Mouse (Mus musculus): Measurements from ENCODE around the gene Vrtn. TPM values are rescaled to one million over a fixed set of nuclear protein-coding genes. Genes with fewer than 3 reads are reported as not detected.

The Vrtn gene
- polyA plus RNA-seq, 1 experiment from 2014 or later, result not detected

- H3K4me1 ChIP-seq (ENCODE audit: control insufficient read depth, insufficient read depth, low read length), result no peaks in the 10 kb centered on the region
- peak overlapping the region; percentile 48 for H3K4me3 ChIP-seq (ENCODE audit: low read depth, low read length)
- peak overlapping the region; percentile 54 for H3K4me2 ChIP-seq (ENCODE audit: low read depth)
- H3K9ac ChIP-seq (ENCODE audit: low read length), result peak overlapping the region; percentile 41
- DNase-seq (ENCODE audit: low spot score), result no peak
- H3K9me3 ChIP-seq (ENCODE audit: control insufficient read depth, low read length), result no peaks in the 10 kb centered on the region
- no peaks in the 10 kb centered on the region; the same call in 1 of the 2 replicates for H3K36me3 ChIP-seq (ENCODE audit: control insufficient read depth, insufficient read depth, low read length)
- no peak overlapping the region for H3K27ac ChIP-seq (ENCODE audit: low read depth, low read length)
- WGBS, result 9% methylated on average over 10 of the region's 10 CpGs
- peak; percentile 31; the same call in 1 of the 2 replicates for ATAC-seq (ENCODE audit: insufficient read depth, low FRiP score, low TSS enrichment)
- no peaks in the 10 kb centered on the region for H3K27me3 ChIP-seq (ENCODE audit: control insufficient read depth, insufficient read depth, low read length)
Measured at GRCm38 (mm10) chr12:84617663-84618062, 23.2 kb upstream of the Vrtn start.

- DNase-seq (ENCODE audit: low spot score), result no peak
- Histone ChIP-seq H3K27me3 (ENCODE audit: control insufficient read depth, insufficient read depth, low read length) (no peaks in the 10 kb centered on the region), H3K27ac (ENCODE audit: low read depth, low read length) (no peak overlapping the region), H3K4me2 (ENCODE audit: low read depth) (no peak overlapping the region), H3K9ac (ENCODE audit: low read length) (no peak overlapping the region), H3K9me3 (ENCODE audit: control insufficient read depth, low read length) (no peaks in the 10 kb centered on the region), H3K4me3 (ENCODE audit: low read depth, low read length) (no peak overlapping the region), H3K4me1 (ENCODE audit: control insufficient read depth, insufficient read depth, low read length) (no peaks in the 10 kb centered on the region), H3K36me3 (ENCODE audit: control insufficient read depth, insufficient read depth, low read length) (no peaks in the 10 kb centered on the region)
- no peak for ATAC-seq (ENCODE audit: insufficient read depth, low FRiP score, low TSS enrichment)
Measured at GRCm38 (mm10) chr12:84620975-84621374, 19.8 kb upstream of the Vrtn start.

- no peak for DNase-seq (ENCODE audit: low spot score)
- no peak overlapping the region for H3K27ac ChIP-seq (ENCODE audit: low read depth, low read length)
- H3K4me2 ChIP-seq (ENCODE audit: low read depth), result no peak overlapping the region
Measured at GRCm38 (mm10) chr12:84624601-84625000, 16.2 kb upstream of the Vrtn start.

GRCm38 (mm10) chr12:84625116-84625515, 15.7 kb upstream of the Vrtn start:
- no peaks in the 10 kb centered on the region for H3K4me1 ChIP-seq (ENCODE audit: control insufficient read depth, insufficient read depth, low read length)
- WGBS, result 6% methylated on average over 9 of the region's 9 CpGs
- H3K36me3 ChIP-seq (ENCODE audit: control insufficient read depth, insufficient read depth, low read length), result no peaks in the 10 kb centered on the region
- ATAC-seq (ENCODE audit: insufficient read depth, low FRiP score, low TSS enrichment) (no peak), DNase-seq (ENCODE audit: low spot score) (no peak)
- H3K9ac ChIP-seq (ENCODE audit: low read length), result peak overlapping the region; percentile 28; the same call in 1 of the 2 replicates
- no peak overlapping the region for H3K4me3 ChIP-seq (ENCODE audit: low read depth, low read length)
- H3K4me2 ChIP-seq (ENCODE audit: low read depth), result peak overlapping the region; percentile 1
- H3K27me3 ChIP-seq (ENCODE audit: control insufficient read depth, insufficient read depth, low read length), result no peaks in the 10 kb centered on the region
- H3K9me3 ChIP-seq (ENCODE audit: control insufficient read depth, low read length), result no peaks in the 10 kb centered on the region
- no peak overlapping the region for H3K27ac ChIP-seq (ENCODE audit: low read depth, low read length)

More at GRCm38 (mm10) chr12:84624601-84625000, 16.2 kb upstream of the Vrtn start:
- Histone ChIP-seq H3K36me3 (ENCODE audit: control insufficient read depth, insufficient read depth, low read length) (no peaks in the 10 kb centered on the region), H3K27me3 (ENCODE audit: control insufficient read depth, insufficient read depth, low read length) (no peaks in the 10 kb centered on the region), H3K4me1 (ENCODE audit: control insufficient read depth, insufficient read depth, low read length) (no peaks in the 10 kb centered on the region), H3K9ac (ENCODE audit: low read length) (no peak overlapping the region), H3K4me3 (ENCODE audit: low read depth, low read length) (no peak overlapping the region), H3K9me3 (ENCODE audit: control insufficient read depth, low read length) (no peaks in the 10 kb centered on the region)
- WGBS, result 31% methylated on average over 8 of the region's 8 CpGs
- no peak for ATAC-seq (ENCODE audit: insufficient read depth, low FRiP score, low TSS enrichment)

GRCm38 (mm10) chr12:84631867-84632266, 9.0 kb upstream of the Vrtn start:
- ATAC-seq (ENCODE audit: insufficient read depth, low FRiP score, low TSS enrichment) (no peak), DNase-seq (ENCODE audit: low spot score) (no peak)
- H3K36me3 ChIP-seq (ENCODE audit: control insufficient read depth, insufficient read depth, low read length), result no peaks in the 10 kb centered on the region
- H3K9ac ChIP-seq (ENCODE audit: low read length), result no peak overlapping the region
- WGBS, result 78% methylated on average over 3 of the region's 3 CpGs
- no peaks in the 10 kb centered on the region for H3K27me3 ChIP-seq (ENCODE audit: control insufficient read depth, insufficient read depth, low read length)
- no peaks in the 10 kb centered on the region for H3K4me1 ChIP-seq (ENCODE audit: control insufficient read depth, insufficient read depth, low read length)
- no peak overlapping the region for H3K4me2 ChIP-seq (ENCODE audit: low read depth)
- H3K27ac ChIP-seq (ENCODE audit: low read depth, low read length), result no peak overlapping the region
- H3K9me3 ChIP-seq (ENCODE audit: control insufficient read depth, low read length), result no peaks in the 10 kb centered on the region
- no peak overlapping the region for H3K4me3 ChIP-seq (ENCODE audit: low read depth, low read length)

- DNase-seq (ENCODE audit: low spot score), result no peak
- Histone ChIP-seq H3K36me3 (ENCODE audit: control insufficient read depth, insufficient read depth, low read length) (no peaks in the 10 kb centered on the region), H3K9me3 (ENCODE audit: control insufficient read depth, low read length) (no peaks in the 10 kb centered on the region), H3K4me1 (ENCODE audit: control insufficient read depth, insufficient read depth, low read length) (no peaks in the 10 kb centered on the region), H3K4me2 (ENCODE audit: low read depth) (no peak overlapping the region), H3K27me3 (ENCODE audit: control insufficient read depth, insufficient read depth, low read length) (peaks cover 44% of the 10 kb centered on the region), H3K4me3 (ENCODE audit: low read depth, low read length) (no peak overlapping the region), H3K27ac (ENCODE audit: low read depth, low read length) (no peak overlapping the region), H3K9ac (ENCODE audit: low read length) (no peak overlapping the region)
- no peak for ATAC-seq (ENCODE audit: insufficient read depth, low FRiP score, low TSS enrichment)
- 7% methylated on average over 6 of the region's 6 CpGs for WGBS
Measured at GRCm38 (mm10) chr12:84640253-84640652, 566 bp upstream of the Vrtn start.

- no peaks in the 10 kb centered on the region for H3K4me1 ChIP-seq (ENCODE audit: control insufficient read depth, insufficient read depth, low read length)
- H3K27me3 ChIP-seq (ENCODE audit: control insufficient read depth, insufficient read depth, low read length), result no peaks in the 10 kb centered on the region
- H3K36me3 ChIP-seq (ENCODE audit: control insufficient read depth, insufficient read depth, low read length), result no peaks in the 10 kb centered on the region
- no peak for DNase-seq (ENCODE audit: low spot score)
- WGBS, result 90% methylated on average over 13 of the region's 13 CpGs
- no peak for ATAC-seq (ENCODE audit: insufficient read depth, low FRiP score, low TSS enrichment)
- no peaks in the 10 kb centered on the region for H3K9me3 ChIP-seq (ENCODE audit: control insufficient read depth, low read length)
- no peak overlapping the region for H3K9ac ChIP-seq (ENCODE audit: low read length)
- no peak overlapping the region for H3K27ac ChIP-seq (ENCODE audit: low read depth, low read length)
- no peak overlapping the region for H3K4me3 ChIP-seq (ENCODE audit: low read depth, low read length)
- no peak overlapping the region for H3K4me2 ChIP-seq (ENCODE audit: low read depth)
Measured at GRCm38 (mm10) chr12:84650234-84650633, 9.4 kb downstream of the Vrtn start.

- Histone ChIP-seq H3K9me3 (ENCODE audit: control insufficient read depth, low read length) (no peaks in the 10 kb centered on the region), H3K36me3 (ENCODE audit: control insufficient read depth, insufficient read depth, low read length) (no peaks in the 10 kb centered on the region), H3K4me2 (ENCODE audit: low read depth) (no peak overlapping the region), H3K9ac (ENCODE audit: low read length) (no peak overlapping the region), H3K27ac (ENCODE audit: low read depth, low read length) (no peak overlapping the region), H3K4me1 (ENCODE audit: control insufficient read depth, insufficient read depth, low read length) (no peaks in the 10 kb centered on the region), H3K4me3 (ENCODE audit: low read depth, low read length) (no peak overlapping the region), H3K27me3 (ENCODE audit: control insufficient read depth, insufficient read depth, low read length) (no peaks in the 10 kb centered on the region)
- ATAC-seq (ENCODE audit: insufficient read depth, low FRiP score, low TSS enrichment) (no peak), DNase-seq (ENCODE audit: low spot score) (peak; percentile 79)
- WGBS, result 13% methylated on average over 3 of the region's 3 CpGs
Measured at GRCm38 (mm10) chr12:84653912-84654311, 13.1 kb downstream of the Vrtn start.

- Histone ChIP-seq H3K27ac (ENCODE audit: low read depth, low read length) (no peak overlapping the region), H3K4me2 (ENCODE audit: low read depth) (no peak overlapping the region), H3K9ac (ENCODE audit: low read length) (no peak overlapping the region), H3K27me3 (ENCODE audit: control insufficient read depth, insufficient read depth, low read length) (no peaks in the 10 kb centered on the region), H3K9me3 (ENCODE audit: control insufficient read depth, low read length) (no peaks in the 10 kb centered on the region), H3K4me1 (ENCODE audit: control insufficient read depth, insufficient read depth, low read length) (no peaks in the 10 kb centered on the region), H3K4me3 (ENCODE audit: low read depth, low read length) (no peak overlapping the region), H3K36me3 (ENCODE audit: control insufficient read depth, insufficient read depth, low read length) (no peaks in the 10 kb centered on the region)
- DNase-seq (ENCODE audit: low spot score) (no peak), ATAC-seq (ENCODE audit: insufficient read depth, low FRiP score, low TSS enrichment) (no peak)
- WGBS, result 90% methylated on average over 3 of the region's 3 CpGs
Measured at GRCm38 (mm10) chr12:84670555-84670954, 29.7 kb downstream of the Vrtn start.

Measured in neural tube, embryonic 11.5 days (tissue).